Mouse (Mus musculus): ENCODE data around the gene Gna14.

Gna14 gene

DNA sequence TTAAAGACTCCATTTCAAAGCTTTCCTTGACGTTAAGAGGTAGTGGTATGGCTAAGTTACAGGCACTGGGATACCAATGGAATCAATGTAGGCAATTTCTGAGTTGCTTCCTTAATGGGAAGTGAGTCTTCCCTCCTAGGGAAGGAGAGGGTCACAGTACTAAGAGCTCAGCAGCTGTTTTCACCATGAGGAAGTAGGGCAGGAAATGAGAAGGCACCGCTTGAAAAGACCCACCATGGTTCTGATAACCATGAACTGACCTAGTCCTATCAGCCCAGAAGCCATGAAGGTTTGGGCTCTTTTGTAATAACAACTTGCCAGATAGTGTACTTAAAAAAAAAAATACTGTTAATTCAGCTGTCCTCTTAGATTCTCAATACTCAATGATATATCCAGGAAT lies 20.6 kb downstream of the Gna14 start:
- DNase-seq (ENCODE audit: low spot score) = no peak

DNA sequence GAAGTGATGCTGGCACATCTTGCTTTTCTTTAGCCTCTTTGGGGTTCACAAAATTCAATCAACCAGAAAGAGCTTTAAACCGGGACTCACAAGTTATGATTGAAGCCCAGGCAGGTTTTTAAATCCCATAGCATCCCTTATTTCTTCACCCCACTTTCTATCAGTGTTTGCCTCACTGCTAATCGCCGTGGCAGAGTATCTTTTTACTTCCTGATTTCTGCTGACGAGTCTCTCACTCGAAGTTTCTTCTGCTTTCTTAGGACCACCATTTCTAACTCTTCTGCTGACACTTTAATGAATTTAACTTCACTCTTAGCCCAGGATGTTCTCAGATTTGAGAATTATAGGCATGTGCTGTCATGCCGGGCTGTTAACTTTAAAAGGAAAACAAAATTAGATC lies 21.6 kb downstream of the Gna14 start:
- DNase-seq (ENCODE audit: low spot score) = no peak

DNA sequence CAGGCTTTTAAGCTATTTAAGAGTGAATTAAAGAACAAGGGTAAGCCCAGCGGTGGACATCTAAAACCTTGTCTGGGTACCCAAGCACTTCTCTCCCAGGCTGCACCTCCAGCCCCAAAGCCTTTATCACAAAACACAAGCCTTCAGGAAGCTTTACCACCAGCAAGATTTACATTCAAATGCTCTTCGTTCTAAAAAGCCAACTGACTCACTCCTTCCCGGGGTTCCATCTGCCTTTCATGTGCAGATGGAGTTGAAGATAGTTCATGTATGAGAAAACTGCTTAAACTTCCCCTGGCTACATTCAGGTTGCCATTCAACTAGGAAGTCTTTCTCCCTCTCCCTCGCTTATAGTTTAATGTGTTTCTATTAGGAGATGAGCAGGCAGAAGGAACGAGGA lies 23.8 kb downstream of the Gna14 start:
- DNase-seq (ENCODE audit: low spot score) = no peak

DNA sequence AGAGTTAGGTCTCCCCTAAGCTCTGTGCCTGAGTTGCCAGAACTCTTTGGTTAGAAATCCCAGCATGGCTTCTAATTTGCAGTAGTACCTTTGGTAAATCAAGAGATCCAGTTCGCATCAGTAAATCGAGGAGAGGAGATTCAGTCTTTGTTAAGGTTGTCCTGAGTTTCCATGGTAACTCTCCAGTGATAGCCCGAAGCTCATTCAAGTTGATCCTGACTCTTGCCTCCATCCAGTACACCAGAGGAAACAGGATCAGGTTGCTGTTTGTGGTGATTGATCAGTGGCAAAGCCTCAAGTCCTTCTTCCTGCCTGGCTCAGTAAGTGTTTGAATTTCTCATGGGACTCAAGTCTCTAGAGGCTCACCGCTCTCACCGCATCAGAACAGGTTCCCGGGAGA lies 24.7 kb downstream of the Gna14 start:
- DNase-seq (ENCODE audit: low spot score) = no peak

DNA sequence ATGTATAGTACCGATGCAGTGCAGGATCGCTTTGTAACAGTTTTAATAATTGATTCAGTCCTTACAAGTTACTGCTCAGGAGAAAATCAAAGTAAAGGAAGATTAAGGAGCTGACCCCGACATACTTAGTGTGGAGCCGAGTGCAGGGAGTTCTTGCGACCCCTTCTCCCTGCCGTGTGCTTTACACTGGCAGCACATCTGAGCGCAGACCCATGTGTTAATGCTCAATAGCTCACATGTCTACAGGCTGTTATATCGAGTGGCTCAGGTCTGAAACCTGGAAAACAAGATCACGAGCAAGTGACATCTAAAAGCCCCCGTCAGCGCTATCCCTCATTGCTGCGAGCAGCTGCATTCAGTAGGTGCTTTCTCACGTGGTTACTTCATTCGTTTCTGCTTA lies 25.3 kb downstream of the Gna14 start:
- no peak for DNase-seq (ENCODE audit: low spot score)

DNA sequence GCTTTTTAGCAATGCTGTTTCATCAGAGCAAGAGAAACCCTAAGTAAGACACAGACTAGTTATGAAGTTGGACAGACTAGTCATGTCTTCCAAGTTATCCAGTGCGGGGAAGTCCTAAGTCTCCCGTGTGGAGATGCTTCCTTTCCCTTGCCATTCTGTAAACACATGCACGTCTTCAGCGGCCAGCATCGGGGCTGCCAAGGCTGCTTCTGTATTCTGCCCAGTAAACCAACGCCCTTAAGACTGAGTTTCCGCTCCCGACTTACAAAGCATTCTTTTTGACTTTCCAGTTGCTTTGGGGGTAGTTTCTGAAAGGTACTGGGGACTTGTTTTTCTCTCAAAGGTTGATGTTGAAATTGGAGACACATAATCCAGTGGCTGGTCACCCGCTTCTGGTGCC lies 26.9 kb downstream of the Gna14 start:
- DNase-seq (ENCODE audit: low spot score) = no peak

DNA sequence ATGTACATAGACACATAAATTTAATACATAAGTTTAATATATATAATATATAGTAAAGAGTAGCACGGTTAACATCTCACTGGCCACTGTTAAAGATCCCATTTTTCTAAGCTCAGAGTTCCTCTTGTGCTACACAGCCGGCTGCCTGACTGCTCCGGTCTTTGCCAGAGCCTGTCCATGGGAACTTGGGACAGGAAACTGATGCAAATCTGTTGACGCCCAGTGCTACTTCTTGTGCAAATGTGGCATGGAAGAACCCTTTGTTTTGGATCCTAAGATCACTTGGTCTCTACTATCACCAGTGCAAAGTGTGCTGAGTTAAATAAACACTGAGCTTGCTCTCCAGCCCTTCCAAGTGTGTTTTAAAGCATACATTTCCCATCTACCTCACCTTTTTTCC lies 29.2 kb downstream of the Gna14 start:
- no peak for DNase-seq (ENCODE audit: low spot score)

DNA sequence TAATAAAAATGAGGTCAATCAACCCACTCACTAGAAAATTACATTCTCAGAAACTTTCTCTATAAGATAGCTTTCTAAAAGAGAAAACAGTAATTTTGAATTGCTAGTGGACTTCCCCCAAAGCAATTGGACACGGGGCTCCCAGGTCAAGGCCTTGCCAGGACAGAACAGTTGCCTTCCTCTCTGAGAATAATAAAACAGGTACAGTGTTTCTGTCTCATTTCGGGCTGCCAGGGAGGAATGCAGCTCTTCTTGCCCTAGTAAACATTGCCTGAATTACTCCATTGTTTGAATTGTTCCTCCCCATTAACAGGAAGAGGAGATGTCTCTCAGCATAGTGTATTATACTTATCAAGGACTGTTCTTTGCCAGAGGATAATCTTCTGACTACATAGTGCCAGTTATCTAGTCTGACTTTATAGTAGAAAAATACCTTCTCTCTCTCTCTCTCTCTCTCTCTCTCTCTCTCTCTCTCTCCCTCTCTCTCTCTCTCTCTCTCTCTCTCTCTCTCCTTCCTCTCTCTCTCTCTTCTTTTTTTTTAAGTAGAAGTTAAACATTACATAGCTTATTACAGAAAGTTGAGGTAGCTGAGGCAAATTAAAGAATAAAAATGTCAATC lies 33.3 kb downstream of the Gna14 start:
- DNase-seq (ENCODE audit: low spot score) = no peak

DNA sequence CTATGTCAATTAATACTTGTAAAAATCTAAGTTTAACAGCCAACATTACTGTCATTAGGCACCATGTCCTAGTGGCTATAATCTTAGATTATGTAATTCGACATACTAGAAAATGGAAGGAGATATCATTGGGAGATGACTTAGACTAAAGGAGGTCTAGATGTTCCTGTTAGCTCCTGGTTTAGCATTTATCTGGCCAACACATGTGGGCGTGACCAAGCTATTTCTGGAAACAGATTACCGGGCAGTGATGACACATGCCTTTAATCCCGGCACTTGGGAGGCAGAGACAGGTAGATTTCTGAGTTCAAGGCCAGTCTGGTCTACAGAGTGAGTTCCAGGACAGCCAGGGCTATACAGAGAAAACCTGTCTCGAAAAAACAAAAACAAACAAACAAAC lies 37.1 kb downstream of the Gna14 start:
- DNase-seq (ENCODE audit: low spot score) = no peak

DNA sequence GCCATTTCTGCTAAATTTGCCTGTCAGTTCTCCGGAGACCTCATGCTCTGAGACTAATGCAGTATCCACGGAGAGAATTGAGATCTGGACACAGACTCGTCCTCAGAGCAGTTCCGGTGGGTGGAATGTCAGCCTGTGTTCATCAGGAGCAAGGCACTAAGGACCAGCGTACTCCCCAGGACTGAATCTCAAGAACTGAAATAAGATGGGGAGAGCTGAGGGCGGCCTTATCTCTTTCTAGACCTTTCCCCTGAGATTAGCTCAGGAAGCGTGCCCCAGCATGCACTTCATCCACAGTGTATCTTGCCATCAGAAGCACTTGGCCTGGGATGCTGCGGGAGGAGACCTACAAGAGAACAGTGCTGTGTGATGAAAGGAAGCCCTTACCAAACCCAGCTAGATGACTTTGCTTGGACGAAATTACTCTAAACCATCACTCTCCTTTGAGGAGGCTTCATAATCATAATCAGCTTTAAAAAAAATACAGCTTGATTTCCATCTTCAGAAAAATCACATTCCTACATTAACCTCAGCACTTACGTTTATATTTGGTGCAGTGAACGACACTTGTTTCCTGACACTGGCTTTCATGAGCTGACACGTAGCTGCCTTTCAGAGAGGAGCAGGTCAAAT lies 41.9 kb downstream of the Gna14 start:
- DNase-seq (ENCODE audit: low spot score) = no peak

DNA sequence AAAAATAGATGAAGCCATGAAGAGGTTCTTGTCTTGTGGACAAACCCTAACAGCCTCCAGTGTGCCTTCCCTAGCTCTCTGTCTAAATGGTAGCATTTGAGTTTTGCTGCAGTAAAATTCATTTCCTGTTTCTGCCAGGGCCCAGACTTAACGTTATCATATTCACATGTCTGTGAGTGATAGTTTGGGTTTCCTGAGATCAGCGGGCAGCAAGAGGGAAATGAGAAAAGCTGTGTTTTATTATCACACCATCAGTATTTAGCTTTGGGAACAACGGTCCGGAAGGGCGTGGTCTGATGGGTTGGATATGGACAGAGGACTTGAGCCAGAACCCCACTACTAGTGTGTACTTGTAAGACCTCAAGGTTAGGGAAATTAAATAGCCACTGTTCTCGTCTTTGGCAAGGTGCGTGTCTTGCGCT lies 42.6 kb downstream of the Gna14 start:
- DNase-seq (ENCODE audit: low spot score) = no peak

DNA sequence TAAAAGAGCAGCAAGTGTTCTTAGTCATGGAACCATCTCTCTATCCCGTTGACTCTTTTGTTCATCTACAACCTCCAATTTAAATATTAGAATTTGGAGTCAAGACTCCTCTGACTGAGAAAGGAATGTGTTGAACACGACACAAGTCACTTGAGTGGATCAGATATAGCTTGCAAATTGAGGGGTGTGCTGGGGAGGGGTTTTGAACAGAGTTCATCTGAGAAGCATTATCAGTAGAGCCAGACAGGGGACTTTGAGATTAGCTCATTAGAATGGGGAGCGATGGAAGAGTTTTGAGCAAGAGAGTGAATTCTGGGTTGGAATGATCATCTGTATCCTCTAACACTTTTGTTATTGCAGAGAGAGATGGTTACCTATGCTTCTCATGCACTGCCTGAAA lies 46.5 kb downstream of the Gna14 start:
- no peak for DNase-seq (ENCODE audit: low spot score)

DNA sequence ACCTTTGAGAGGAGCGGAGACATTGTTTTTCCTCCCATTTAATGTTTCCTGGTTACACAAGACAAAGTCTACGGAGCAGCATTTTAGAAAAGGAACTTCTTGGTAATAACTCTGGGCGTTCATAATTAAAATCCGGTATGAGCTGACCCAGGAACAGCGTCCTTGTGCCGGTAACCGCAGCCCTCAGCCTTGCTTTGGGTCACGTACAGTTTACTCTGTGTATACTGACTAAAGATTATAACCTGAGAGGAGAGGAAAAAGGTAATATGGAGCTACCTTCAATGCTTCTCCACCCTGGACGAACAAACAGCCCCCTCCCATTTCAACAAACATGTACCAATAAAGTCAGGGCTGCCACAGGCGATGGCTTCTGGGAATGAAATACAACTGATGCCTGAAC lies 48.7 kb downstream of the Gna14 start:
- no peak for DNase-seq (ENCODE audit: low spot score)

DNA sequence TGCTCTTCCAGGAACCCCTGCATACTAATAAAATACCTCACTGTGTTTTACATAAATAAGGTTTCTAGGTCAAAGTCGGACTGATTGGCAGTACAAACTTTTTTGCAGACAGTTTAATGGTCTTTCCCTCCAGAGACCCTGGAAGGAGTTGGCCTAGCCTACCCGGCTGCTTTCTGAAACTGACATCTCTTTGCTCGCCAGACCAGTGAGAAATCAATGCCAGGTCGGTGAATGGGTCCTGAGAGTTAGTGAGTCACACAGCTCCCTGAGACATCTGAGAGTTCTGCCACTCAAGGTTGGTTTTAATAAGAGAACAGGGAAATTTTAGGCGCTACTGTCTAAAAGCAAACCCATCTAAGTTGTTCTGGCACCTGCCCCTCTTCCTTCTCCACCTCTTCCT lies 49.1 kb downstream of the Gna14 start:
- DNase-seq (ENCODE audit: low spot score) = no peak

DNA sequence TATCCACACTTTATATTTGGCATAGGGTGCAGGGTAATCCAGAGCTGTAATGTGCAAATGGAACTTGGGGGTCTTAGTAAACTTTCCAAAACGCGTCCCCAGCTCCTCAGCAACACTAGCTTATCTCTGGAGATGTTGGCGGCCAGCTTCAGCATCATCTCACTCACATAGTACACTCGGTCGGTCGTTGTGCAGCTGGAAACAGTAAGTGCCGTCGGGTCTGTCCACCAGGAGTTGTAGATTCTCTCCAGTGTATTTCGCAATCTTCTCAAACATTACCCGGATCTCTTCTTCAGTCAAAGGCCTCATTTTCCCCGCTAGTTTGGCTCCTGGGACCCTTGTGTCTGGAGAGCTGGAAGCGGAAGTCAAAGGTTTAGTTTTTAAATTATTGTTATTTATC lies 55.2 kb downstream of the Gna14 start:
- no peak for DNase-seq (ENCODE audit: low spot score)

DNA sequence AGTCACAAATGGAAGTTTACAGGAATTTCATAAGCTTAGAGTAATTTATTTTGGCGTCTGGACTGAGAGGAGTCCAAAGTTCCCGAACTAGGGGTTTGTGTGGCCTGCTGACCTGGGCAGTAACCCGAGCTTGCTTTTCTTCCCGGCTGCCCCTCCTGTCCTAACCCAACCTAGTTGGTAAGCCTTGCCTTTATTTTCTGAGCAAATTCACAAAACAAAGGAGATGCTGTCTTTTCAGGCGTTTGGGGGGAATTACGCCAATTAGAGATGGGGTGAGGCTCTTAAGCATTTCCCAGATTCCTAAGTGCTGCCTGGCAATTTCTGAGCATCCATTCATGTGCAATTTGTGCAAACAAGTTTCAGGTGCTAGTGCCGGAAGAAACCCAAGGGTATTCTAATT lies 55.9 kb downstream of the Gna14 start:
- no peak for DNase-seq (ENCODE audit: low spot score)

DNA sequence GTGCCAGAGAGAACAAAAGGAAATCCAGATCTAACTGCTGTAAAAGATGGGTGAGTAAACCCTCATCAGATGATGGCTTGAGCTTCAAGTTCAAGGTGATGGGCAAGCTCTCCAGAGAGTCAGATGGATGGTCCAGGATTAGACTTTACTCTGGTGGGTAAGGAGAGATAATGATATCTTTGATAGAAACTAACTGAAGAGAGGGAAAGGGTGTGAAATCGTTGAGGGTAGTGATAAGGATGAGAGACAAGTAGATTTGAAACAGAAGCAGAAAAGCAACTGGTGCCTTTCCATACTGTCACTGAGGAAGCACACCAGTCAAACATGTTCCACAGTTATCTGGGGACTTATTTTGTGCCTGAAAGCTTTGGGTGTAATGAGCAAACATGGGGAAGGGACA lies 56.9 kb downstream of the Gna14 start:
- DNase-seq (ENCODE audit: low spot score) = no peak

DNA sequence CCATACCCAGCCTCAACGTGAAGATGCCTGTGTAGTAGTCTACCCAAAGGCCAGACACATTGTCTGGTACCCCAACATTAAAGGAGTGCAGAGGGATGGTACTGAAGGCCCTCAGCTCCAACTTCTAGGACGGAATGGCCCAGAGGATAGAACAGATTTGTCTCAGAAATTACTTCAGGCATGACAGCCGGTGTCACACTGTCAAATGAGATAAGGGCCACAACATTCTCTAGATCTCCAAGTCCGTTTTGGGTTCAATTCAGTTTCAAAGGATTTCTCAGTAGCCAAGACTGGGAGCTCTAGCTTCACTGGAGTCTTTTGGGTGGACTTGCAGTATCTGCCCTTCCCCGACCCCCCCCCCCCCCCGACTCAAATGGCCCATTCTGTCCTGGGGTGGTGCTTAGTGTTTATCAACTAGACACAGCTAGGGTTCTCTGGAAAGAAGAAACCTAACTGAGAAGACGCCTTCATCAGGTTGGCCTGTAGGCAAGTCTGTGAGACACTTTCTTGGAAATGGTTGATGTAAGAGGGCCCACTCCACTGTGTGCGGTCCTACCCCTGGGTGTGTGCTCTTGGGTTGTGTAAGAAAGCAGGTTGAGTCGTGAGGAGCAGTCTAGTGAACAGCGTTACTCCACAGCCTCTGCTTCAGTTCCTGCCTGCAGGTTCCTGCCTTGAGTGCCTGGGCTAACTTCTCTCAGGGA lies 59.4 kb downstream of the Gna14 start:
- no peak for DNase-seq (ENCODE audit: low spot score)

DNA sequence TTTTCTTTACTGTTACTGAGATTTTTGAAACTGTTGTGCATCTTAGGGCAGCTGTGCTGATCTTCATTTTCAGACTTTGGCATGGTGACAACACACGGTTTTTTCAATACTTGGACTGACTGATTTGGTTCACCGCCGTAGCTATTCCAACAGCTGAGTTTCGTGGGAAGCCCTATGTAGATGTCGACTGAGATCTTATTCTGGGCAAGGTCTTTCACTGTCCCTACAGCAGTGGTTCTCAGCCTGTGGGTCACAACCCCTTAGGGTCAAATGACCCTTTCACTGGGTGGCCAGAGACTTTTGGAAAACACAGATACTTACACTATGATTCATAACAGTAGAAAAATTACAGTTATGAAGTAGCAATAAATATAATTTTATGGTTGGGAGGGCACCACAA lies 60.5 kb downstream of the Gna14 start:
- no peak for DNase-seq (ENCODE audit: low spot score)

DNA sequence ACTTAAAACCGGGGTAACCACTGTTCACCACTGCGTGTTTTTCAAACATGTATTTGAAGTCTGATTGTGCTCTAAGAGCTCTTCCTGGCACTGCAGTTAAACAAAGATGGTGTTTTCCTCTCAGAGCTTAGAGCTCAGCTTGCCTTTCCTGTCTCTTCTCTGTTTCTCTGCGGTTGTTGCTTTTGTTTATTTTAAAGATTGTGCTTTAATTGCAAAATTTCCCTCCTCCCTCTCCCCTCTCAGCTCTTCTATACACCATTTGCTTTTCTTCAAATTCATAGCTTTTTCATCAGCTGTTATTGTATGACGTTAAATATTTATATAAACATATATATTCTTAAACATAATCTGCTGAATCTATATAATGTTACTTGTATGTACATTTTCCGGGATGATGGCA lies 66.5 kb downstream of the Gna14 start:
- DNase-seq (ENCODE audit: low spot score) = no peak

DNA sequence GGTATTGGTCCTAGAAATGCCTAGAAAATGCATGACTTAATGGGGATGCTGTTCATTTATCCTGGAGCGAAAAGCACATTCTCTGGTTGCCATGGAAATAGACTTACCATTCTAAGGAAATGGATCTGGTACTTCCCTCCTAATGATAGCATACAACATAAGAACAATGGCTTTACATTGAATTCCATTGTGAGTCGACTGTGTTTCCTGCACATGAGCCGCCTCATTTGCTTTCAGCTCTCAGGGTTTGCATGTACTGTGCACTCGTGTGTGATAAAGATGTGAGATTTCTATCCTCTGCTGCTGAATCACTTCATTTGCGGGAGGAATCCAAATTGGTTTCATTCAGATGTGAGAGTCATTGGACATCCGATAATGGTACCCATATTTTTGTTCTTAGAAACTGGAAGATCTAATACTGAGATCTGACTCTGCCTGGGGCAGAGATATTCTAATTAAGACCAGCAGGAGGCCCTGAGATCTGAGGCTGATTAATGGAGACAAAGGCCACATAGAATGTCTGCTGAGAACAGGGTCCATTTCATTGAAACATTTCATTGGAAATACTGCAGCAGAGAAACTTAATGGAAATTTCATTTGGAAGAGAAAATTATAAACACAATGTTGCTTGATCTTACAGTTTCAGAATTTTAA lies 71.3 kb downstream of the Gna14 start:
- no peak for DNase-seq (ENCODE audit: low spot score)

DNA sequence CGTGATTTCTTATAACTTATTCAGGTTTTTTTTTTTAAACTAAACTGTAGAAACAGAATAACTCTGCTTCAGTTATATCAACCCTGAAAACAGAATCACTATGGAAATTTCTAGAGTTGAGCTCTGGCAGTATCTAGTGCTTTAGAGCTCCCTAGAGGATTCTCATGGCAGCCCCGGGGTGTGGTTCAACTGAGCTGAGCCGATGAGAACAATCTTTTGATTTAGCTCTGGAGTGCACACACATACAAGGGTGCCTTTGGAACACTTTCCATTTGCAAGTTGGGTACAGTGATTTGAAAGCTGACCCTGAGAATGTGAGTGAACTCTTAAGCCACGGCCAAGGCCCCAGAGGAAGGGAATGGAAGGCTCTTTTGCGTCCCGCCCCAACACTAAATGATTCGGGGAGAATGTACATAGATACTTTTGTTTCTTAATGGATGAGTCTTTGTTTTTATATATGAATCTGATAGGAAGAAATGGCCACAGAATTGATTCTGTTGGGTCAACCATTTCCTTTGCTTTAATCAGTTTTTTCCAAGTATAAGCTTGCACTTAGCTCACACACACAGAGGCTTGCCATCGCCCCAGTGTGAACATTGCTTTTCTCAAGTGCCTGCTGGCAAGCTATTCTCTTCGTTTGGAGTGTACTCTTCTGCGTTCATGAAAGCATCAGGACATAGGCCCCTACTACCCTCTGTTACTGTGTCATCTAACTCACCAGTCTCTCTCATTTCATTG lies 75.0 kb downstream of the Gna14 start:
- DNase-seq (ENCODE audit: low spot score) = no peak

DNA sequence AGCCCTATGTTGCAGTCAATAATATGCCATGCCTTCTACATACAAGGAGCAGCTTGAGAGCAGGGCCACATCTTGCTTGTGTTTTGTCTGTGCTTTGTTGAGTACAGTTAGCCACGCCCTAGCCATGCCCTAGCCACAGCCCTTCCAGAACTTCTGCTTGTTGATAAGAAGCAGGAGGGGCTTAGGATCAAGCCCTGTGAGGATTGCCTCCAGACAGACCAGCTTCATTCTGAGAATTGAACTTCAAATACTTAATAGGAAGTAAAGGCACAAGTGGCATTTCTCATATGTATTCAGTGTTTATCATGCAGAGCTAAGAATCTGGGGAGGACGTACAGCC lies 75.5 kb downstream of the Gna14 start:
- DNase-seq (ENCODE audit: low spot score) = no peak

Measured in urinary bladder, postnatal 25 days (tissue).